Mouse (Mus musculus): ENCODE results near the gene Rnf31. TPM values are rescaled to one million over a fixed set of nuclear protein-coding genes. Genes with fewer than 3 reads are reported as not detected.

Rnf31 gene
- 24.6 and 27.2 TPM in 2 replicates for polyA plus RNA-seq (2015; fragmentation: Nextera tagmentation; extraction: Ambion mirVana)

- peak within 1 kb of the TSS; percentile 91 for H3K27ac ChIP-seq (ENCODE audit: low read length)
- peak within 1 kb of the TSS; percentile 95 for H3K4me2 ChIP-seq (ENCODE audit: low read length)
- H3K9ac ChIP-seq (ENCODE audit: low read depth, low read length), result peak within 1 kb of the TSS; percentile 86
- H3K36me3 ChIP-seq (ENCODE audit: control insufficient read depth, insufficient read depth, low read length), result peaks cover 18% of the 10 kb centered on the region
- H3K4me1 ChIP-seq (ENCODE audit: control insufficient read depth, insufficient read depth, low read length), result peaks cover 26% of the 10 kb centered on the region
- WGBS, result under 1% methylated on average over 33 of the region's 33 CpGs
- peak; percentile 94 for ATAC-seq
- H3K9me3 ChIP-seq (replicated peaks; ENCODE audit: control insufficient read depth, low read length, poor library complexity, severe bottlenecking), result no peaks in the 10 kb centered on the region
- peak within 1 kb of the TSS; percentile 91 for H3K4me3 ChIP-seq (ENCODE audit: low read depth, low read length)
- H3K27me3 ChIP-seq (ENCODE audit: control insufficient read depth, insufficient read depth, low read depth, low read length), result no peaks in the 10 kb centered on the region
Observed at GRCm38 (mm10) chr14:55591331-55591891, at the start of gene Rnf31. Rnf31 (plus strand) TSS chr14:55591708.

DNA sequence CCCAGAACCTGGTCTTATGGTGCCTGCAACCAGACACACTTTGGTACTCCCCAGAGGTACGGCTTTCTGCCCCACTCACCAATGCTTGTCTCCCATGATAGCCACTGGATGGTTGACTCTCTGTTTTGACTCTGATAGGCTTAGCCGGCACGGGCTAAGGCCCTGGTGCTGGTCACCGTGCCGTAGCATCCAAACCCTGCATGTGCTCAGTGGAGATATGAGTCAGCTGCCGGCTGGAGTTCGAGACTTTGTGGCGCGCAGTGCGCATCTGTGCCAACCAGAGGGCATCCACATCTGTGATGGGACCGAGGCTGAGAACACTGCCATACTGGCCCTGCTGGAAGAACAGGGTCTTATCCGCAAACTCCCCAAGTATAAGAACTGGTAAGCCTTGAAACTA lies 49.2 kb upstream of the Rnf31 start:
- Histone ChIP-seq H3K4me1 (ENCODE audit: control insufficient read depth, insufficient read depth, low read length) (peaks cover 11% of the 10 kb centered on the region), H3K27ac (ENCODE audit: low read length) (no peak overlapping the region), H3K27me3 (ENCODE audit: control insufficient read depth, insufficient read depth, low read depth, low read length) (no peaks in the 10 kb centered on the region), H3K9ac (ENCODE audit: low read depth, low read length) (no peak overlapping the region), H3K4me3 (ENCODE audit: low read depth, low read length) (no peak overlapping the region), H3K4me2 (ENCODE audit: low read length) (no peak overlapping the region), H3K9me3 (replicated peaks; ENCODE audit: control insufficient read depth, low read length, poor library complexity, severe bottlenecking) (no peaks in the 10 kb centered on the region), H3K36me3 (ENCODE audit: control insufficient read depth, insufficient read depth, low read length) (peaks cover 3% of the 10 kb centered on the region; the same call in 1 of the 2 replicates)
- no peak for ATAC-seq
- WGBS, result 97% methylated on average over 12 of the region's 12 CpGs

DNA sequence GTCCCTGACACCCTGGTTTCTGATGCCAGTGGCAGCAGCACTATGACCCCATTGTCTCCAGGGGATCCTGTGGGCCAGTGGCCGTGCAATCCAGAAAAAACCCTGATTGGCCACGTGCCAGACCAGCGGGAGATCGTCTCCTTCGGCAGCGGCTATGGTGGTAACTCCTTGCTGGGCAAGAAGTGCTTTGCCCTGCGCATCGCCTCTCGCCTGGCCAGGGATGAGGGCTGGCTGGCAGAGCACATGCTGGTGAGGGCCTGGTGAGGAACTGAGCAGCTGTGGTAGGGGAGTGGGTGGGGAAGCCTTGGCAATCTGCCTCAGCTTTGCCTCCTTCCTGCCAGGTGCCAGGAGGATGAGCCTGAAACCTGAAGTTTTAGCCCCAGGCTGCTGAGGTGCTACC lies 47.2 kb upstream of the Rnf31 start:
- no peak overlapping the region for H3K4me2 ChIP-seq (ENCODE audit: low read length)
- H3K36me3 ChIP-seq (ENCODE audit: control insufficient read depth, insufficient read depth, low read length), result peaks cover 21% of the 10 kb centered on the region
- no peak overlapping the region; the same call in 1 of the 2 replicates for H3K9ac ChIP-seq (ENCODE audit: low read depth, low read length)
- H3K27me3 ChIP-seq (ENCODE audit: control insufficient read depth, insufficient read depth, low read depth, low read length), result no peaks in the 10 kb centered on the region
- no peaks in the 10 kb centered on the region for H3K9me3 ChIP-seq (replicated peaks; ENCODE audit: control insufficient read depth, low read length, poor library complexity, severe bottlenecking)
- peaks cover 11% of the 10 kb centered on the region for H3K4me1 ChIP-seq (ENCODE audit: control insufficient read depth, insufficient read depth, low read length)
- 75% methylated on average over 9 of the region's 9 CpGs for WGBS
- no peak overlapping the region for H3K27ac ChIP-seq (ENCODE audit: low read length)
- ATAC-seq, result no peak
- no peak overlapping the region for H3K4me3 ChIP-seq (ENCODE audit: low read depth, low read length)

DNA sequence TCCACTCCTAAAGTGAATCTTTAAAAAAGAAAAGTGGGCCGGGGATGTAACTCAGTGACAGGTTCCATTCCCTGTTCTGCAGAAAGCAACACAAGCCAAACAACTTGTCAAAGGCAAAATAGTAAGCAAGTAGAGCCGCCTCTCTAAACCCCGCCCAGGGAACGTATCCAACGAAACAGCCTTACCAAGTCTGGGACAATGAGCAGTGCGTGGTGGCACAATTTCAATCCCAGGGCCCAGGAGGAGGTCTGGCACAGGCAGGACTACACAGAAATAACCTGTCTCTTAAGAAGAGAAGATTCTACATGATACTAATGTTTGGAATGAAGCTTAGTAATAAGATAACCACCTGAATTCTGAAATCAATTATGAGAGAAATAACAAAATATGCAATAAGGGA lies 41.3 kb upstream of the Rnf31 start:
- Histone ChIP-seq H3K4me3 (ENCODE audit: low read depth, low read length) (no peak overlapping the region), H3K36me3 (ENCODE audit: control insufficient read depth, insufficient read depth, low read length) (peaks cover 18% of the 10 kb centered on the region), H3K9me3 (replicated peaks; ENCODE audit: control insufficient read depth, low read length, poor library complexity, severe bottlenecking) (no peaks in the 10 kb centered on the region), H3K27me3 (ENCODE audit: control insufficient read depth, insufficient read depth, low read depth, low read length) (no peaks in the 10 kb centered on the region), H3K9ac (ENCODE audit: low read depth, low read length) (no peak overlapping the region), H3K4me2 (ENCODE audit: low read length) (no peak overlapping the region), H3K4me1 (ENCODE audit: control insufficient read depth, insufficient read depth, low read length) (no peaks in the 10 kb centered on the region), H3K27ac (ENCODE audit: low read length) (no peak overlapping the region)
- ATAC-seq, result no peak
- WGBS, result 87% methylated on average over 6 of the region's 6 CpGs

DNA sequence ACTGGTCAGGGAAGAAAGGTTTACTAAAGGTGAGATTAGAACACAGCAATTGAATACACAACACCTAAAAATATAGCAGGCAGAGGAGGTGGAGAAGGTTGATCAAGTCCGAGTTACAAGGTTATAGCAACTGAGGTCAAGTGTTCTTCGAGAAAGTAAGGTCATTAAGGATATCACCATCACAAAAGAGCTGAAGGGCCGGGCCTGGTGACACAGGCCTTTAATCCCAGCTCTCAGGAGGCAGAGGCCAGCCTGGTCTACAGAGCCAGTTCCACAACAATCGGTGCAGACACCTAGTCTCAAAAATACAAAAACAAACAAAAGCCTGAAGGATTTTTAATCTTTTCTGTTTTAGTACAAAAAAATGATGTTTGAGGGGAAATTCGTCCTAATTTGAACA lies 40.2 kb upstream of the Rnf31 start:
- H3K27me3 ChIP-seq (ENCODE audit: control insufficient read depth, insufficient read depth, low read depth, low read length), result no peaks in the 10 kb centered on the region

GRCm38 (mm10) chr14:55551794-55552193 lies 39.7 kb upstream of the Rnf31 start:
- H3K9me3 ChIP-seq (replicated peaks; ENCODE audit: control insufficient read depth, low read length, poor library complexity, severe bottlenecking), result no peaks in the 10 kb centered on the region
- H3K27me3 ChIP-seq (ENCODE audit: control insufficient read depth, insufficient read depth, low read depth, low read length), result no peaks in the 10 kb centered on the region
- H3K4me2 ChIP-seq (ENCODE audit: low read length), result no peak overlapping the region
- H3K4me1 ChIP-seq (ENCODE audit: control insufficient read depth, insufficient read depth, low read length), result no peaks in the 10 kb centered on the region
- H3K36me3 ChIP-seq (ENCODE audit: control insufficient read depth, insufficient read depth, low read length), result peaks cover 18% of the 10 kb centered on the region
- H3K9ac ChIP-seq (ENCODE audit: low read depth, low read length), result no peak overlapping the region
- no peak overlapping the region for H3K27ac ChIP-seq (ENCODE audit: low read length)
- WGBS, result 89% methylated on average over 8 of the region's 8 CpGs
- H3K4me3 ChIP-seq (ENCODE audit: low read depth, low read length), result no peak overlapping the region
- no peak for ATAC-seq

More for the DNA sequence above, 40.2 kb upstream of the Rnf31 start:
- no peak for ATAC-seq
- no peak overlapping the region for H3K4me2 ChIP-seq (ENCODE audit: low read length)
- no peaks in the 10 kb centered on the region for H3K4me1 ChIP-seq (ENCODE audit: control insufficient read depth, insufficient read depth, low read length)
- no peak overlapping the region for H3K4me3 ChIP-seq (ENCODE audit: low read depth, low read length)
- H3K9me3 ChIP-seq (replicated peaks; ENCODE audit: control insufficient read depth, low read length, poor library complexity, severe bottlenecking), result no peaks in the 10 kb centered on the region
- 65% methylated on average over 5 of the region's 5 CpGs for WGBS
- H3K9ac ChIP-seq (ENCODE audit: low read depth, low read length), result no peak overlapping the region
- no peak overlapping the region for H3K27ac ChIP-seq (ENCODE audit: low read length)
- peaks cover 18% of the 10 kb centered on the region for H3K36me3 ChIP-seq (ENCODE audit: control insufficient read depth, insufficient read depth, low read length)

DNA sequence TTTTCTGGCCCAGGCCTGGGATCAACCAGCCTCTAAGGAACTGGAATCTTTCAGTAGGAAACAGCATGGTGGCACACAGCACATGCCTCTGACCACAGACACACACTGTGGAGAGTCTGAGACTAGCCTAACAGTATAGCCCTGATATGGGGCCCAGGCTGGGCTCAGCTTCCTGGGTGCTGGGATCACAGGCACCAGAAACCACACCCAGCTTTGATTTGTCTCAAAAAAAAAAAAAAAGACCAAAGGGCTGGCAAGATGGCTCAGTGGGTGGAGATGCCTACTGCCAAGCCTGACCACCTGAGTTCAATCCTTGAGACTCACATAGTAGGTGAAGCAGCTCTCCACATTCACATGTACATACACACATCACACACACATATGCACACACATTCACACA lies 36.9 kb upstream of the Rnf31 start:
- Histone ChIP-seq H3K27ac (ENCODE audit: low read length) (no peak overlapping the region), H3K9ac (ENCODE audit: low read depth, low read length) (no peak overlapping the region), H3K36me3 (ENCODE audit: control insufficient read depth, insufficient read depth, low read length) (no peaks in the 10 kb centered on the region), H3K4me3 (ENCODE audit: low read depth, low read length) (no peak overlapping the region), H3K27me3 (ENCODE audit: control insufficient read depth, insufficient read depth, low read depth, low read length) (no peaks in the 10 kb centered on the region), H3K4me1 (ENCODE audit: control insufficient read depth, insufficient read depth, low read length) (peaks cover 5% of the 10 kb centered on the region; the same call in 1 of the 2 replicates), H3K9me3 (replicated peaks; ENCODE audit: control insufficient read depth, low read length, poor library complexity, severe bottlenecking) (no peaks in the 10 kb centered on the region), H3K4me2 (ENCODE audit: low read length) (no peak overlapping the region)
- no peak for ATAC-seq

DNA sequence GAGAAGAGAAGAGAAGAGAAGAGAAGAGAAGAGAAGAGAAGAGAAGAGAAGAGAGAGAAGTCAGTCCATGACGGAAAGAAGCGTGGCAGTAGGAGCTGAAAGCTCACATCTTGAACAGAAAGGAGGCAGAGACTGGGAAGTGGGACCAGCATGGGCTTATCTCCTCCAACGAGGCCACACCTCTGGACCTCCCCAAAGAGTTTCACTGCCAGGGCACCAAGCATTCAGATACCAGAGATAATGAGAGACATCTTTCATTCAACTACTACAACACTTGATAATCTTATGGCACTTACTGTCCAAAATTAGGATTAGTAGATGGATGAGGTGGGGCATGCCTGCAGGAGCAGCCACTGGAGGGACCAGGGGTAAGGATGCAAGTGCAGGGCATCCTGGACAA lies 35.7 kb upstream of the Rnf31 start:
- H3K4me1 ChIP-seq (ENCODE audit: control insufficient read depth, insufficient read depth, low read length), result peaks cover 5% of the 10 kb centered on the region; the same call in 1 of the 2 replicates
- 87% methylated on average over 3 of the region's 3 CpGs for WGBS

GRCm38 (mm10) chr14:55557003-55557402 lies 34.5 kb upstream of the Rnf31 start:
- Histone ChIP-seq H3K9me3 (replicated peaks; ENCODE audit: control insufficient read depth, low read length, poor library complexity, severe bottlenecking) (no peaks in the 10 kb centered on the region), H3K4me2 (ENCODE audit: low read length) (no peak overlapping the region), H3K27ac (ENCODE audit: low read length) (no peak overlapping the region), H3K4me3 (ENCODE audit: low read depth, low read length) (no peak overlapping the region), H3K9ac (ENCODE audit: low read depth, low read length) (no peak overlapping the region), H3K36me3 (ENCODE audit: control insufficient read depth, insufficient read depth, low read length) (no peaks in the 10 kb centered on the region), H3K4me1 (ENCODE audit: control insufficient read depth, insufficient read depth, low read length) (peaks cover 15% of the 10 kb centered on the region), H3K27me3 (ENCODE audit: control insufficient read depth, insufficient read depth, low read depth, low read length) (no peaks in the 10 kb centered on the region)
- ATAC-seq, result no peak
- WGBS, result 30% methylated on average over 5 of the region's 5 CpGs

More for the DNA sequence above, 35.7 kb upstream of the Rnf31 start:
- H3K4me2 ChIP-seq (ENCODE audit: low read length), result no peak overlapping the region
- H3K9me3 ChIP-seq (replicated peaks; ENCODE audit: control insufficient read depth, low read length, poor library complexity, severe bottlenecking), result no peaks in the 10 kb centered on the region
- ATAC-seq, result no peak
- H3K36me3 ChIP-seq (ENCODE audit: control insufficient read depth, insufficient read depth, low read length), result no peaks in the 10 kb centered on the region
- no peaks in the 10 kb centered on the region for H3K27me3 ChIP-seq (ENCODE audit: control insufficient read depth, insufficient read depth, low read depth, low read length)
- no peak overlapping the region for H3K27ac ChIP-seq (ENCODE audit: low read length)
- no peak overlapping the region for H3K9ac ChIP-seq (ENCODE audit: low read depth, low read length)
- H3K4me3 ChIP-seq (ENCODE audit: low read depth, low read length), result no peak overlapping the region
